Mouse (Mus musculus) thymus, postnatal 0 days (tissue): ENCODE data around the gene Fam8a1. TPM values are rescaled to one million over a fixed set of nuclear protein-coding genes. Genes with fewer than 3 reads are reported as not detected.
A peak's percentile ranks its signal among the peaks of the same experiment; 100 is the strongest.

ENCODE experiments used
- DNase-seq: peaks from one replicate; pipeline ENCODE4 v3.0.0-alpha.2; 2015; ENCODE audit warnings: low spot score
- polyA plus RNA-seq: library from polyadenylated mRNA; unstranded; fragments of >200 nt; fragmentation: Nextera tagmentation; extraction: Ambion mirVana; gene quantifications from 2 replicates; pipeline ENCODE4 v1.2.1, GENCODE M21; 2015

Gene Fam8a1
- polyA plus RNA-seq: 6.4 and 9.4 TPM in 2 replicates

GRCm38 (mm10) chr13:46669048-46669619, at the start of gene Fam8a1:
Gene Fam8a1 (plus strand): TSS chr13:46669522.
- DNase-seq: peak; percentile 94

- peak; percentile 90 for DNase-seq
Measured at GRCm38 (mm10) chr13:46619633-46620032, 49.7 kb upstream of the Fam8a1 start.

- no peak for DNase-seq
Measured at GRCm38 (mm10) chr13:46620964-46621757, 48.2 kb upstream of the Fam8a1 start.

GRCm38 (mm10) chr13:46626608-46627007, 42.7 kb upstream of the Fam8a1 start:
- no peak for DNase-seq

- no peak for DNase-seq
Measured at GRCm38 (mm10) chr13:46627841-46628240, 41.5 kb upstream of the Fam8a1 start.

- no peak for DNase-seq
Measured at GRCm38 (mm10) chr13:46629391-46629790, 39.9 kb upstream of the Fam8a1 start.

- no peak for DNase-seq
Measured at GRCm38 (mm10) chr13:46632796-46633195, 36.5 kb upstream of the Fam8a1 start.

GRCm38 (mm10) chr13:46633320-46634132, 35.8 kb upstream of the Fam8a1 start:
- no peak for DNase-seq

GRCm38 (mm10) chr13:46634133-46634488, 35.2 kb upstream of the Fam8a1 start:
- DNase-seq: no peak

GRCm38 (mm10) chr13:46640608-46641468, 28.5 kb upstream of the Fam8a1 start:
- no peak for DNase-seq

- no peak for DNase-seq
Measured at GRCm38 (mm10) chr13:46642318-46642717, 27.0 kb upstream of the Fam8a1 start.

- DNase-seq: no peak
Measured at GRCm38 (mm10) chr13:46644175-46644574, 25.1 kb upstream of the Fam8a1 start.

GRCm38 (mm10) chr13:46645476-46645875, 23.8 kb upstream of the Fam8a1 start:
- no peak for DNase-seq

- DNase-seq: no peak
Measured at GRCm38 (mm10) chr13:46651853-46652252, 17.5 kb upstream of the Fam8a1 start.

GRCm38 (mm10) chr13:46652671-46653070, 16.7 kb upstream of the Fam8a1 start:
- no peak for DNase-seq

- no peak for DNase-seq
Measured at GRCm38 (mm10) chr13:46653671-46654070, 15.7 kb upstream of the Fam8a1 start.

- DNase-seq: no peak
Measured at GRCm38 (mm10) chr13:46654566-46654965, 14.8 kb upstream of the Fam8a1 start.

- DNase-seq: no peak
Measured at GRCm38 (mm10) chr13:46659211-46659610, 10.1 kb upstream of the Fam8a1 start.

- DNase-seq: peak; percentile 71
Measured at GRCm38 (mm10) chr13:46663461-46663964, 5.8 kb upstream of the Fam8a1 start.

GRCm38 (mm10) chr13:46669620-46670271, 424 bp downstream of the Fam8a1 start:
- DNase-seq: peak; percentile 55
